Mouse (Mus musculus) spleen, embryonic (tissue): ENCODE results near the gene Enah.

Experiments used
- CTCF ChIA-PET: fragments of 350-600 bp; sonication (Branson Sonifier 250); formaldehyde crosslinking; loops from one replicate; lab custom pipeline; 2022; lab: Charles Lee

Gene Enah

DNA sequence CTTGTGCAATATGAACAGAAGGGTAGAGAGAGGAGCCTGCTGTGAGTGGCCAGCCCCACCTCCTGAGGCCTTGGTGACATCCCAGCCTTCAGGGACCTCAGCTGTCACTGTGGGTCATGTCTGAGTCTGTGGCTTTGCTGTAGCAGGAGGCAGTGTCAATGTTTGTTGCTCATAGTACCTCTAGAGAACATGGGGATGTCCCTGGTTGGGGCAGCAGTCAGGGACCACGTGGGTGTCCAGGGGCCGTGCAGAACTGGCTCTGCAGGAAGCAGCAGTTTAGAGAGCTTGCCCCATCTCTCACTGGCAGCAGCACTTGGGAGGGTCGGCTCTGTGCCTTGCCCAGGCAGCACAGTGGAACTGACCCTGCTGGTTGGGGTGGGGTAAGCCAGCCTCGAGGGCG is 142.7 kb downstream of the Enah start:
- CTCF ChIA-PET = no interaction called here

DNA sequence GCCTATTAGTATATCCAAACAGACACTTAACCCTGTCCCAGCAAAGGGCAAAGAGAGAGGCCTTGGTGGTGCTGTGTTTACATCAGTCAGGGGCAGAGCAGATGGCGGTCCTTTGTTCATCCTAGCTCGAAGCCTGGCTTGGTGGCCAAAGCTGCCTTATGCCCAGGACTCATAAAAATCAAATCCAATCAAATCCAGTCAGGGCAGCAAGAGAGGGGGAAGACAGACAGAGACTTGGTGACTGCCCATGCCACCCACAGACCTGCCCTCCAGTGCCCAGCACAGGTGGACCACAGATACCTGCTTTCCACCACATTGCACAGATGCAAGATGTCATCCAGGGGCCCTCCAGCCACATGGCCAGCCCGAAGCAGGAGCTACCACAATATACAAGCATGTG is 143.1 kb downstream of the Enah start:
- CTCF ChIA-PET = no interaction called here

DNA sequence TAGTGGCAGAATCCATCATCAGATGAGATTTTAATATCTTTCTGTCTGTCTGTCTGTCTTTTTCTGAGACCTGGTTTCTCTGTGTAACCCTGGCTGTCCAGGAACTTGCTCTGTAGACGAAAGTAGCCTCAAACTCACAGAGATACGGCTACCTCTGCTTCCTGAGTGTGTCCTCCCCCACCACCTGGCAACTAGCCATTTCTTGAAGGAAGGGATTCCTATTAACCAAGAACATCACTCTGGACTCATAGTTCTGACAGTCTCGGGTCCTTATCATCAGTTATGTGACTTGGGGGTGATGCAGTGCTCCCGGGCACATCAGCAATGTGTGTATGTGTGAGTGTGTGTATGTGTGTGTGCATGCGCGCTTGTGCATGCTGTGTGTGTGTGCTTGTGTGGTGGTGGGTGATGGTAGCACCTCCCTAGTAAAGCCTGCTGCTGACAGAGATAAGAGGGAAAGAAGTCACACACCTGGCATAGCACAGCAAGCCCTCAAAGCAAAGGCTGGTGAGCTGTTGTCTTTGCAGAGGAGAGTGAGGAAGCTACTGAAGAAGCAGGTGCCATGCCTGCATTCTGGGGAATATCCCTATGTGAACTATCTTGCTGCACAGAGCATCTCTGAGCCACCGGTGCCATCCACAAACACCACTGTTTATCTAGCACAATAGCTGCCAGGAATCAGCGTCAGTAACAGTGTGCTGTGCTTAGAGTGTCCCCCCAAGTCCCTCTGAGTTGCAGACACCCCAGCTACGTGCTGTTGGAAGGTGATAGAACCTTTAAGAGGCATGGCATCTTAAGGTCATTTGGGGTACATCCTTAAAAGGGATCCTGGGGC is 146.5 kb downstream of the Enah start:
- CTCF ChIA-PET = no interaction called here

DNA sequence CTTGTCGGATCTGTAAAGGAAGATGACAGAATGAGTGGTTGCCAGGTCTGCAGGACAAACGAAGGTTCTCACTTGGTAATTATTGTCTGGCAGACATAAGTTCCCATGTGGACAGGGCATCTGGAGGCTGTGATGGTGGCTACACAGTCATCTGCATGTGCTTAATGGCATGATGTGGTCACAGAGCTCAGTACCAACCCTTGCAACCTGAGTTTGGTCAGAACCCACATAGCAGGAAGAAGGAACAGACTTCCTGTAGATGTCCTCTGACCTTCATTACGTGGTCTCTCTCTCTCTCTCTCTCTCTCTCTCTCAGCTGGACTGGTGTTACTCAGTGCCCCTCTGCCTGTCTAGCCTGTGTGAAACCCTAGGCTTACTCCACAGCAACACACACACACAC is 147.2 kb downstream of the Enah start:
- CTCF ChIA-PET = no interaction called here

DNA sequence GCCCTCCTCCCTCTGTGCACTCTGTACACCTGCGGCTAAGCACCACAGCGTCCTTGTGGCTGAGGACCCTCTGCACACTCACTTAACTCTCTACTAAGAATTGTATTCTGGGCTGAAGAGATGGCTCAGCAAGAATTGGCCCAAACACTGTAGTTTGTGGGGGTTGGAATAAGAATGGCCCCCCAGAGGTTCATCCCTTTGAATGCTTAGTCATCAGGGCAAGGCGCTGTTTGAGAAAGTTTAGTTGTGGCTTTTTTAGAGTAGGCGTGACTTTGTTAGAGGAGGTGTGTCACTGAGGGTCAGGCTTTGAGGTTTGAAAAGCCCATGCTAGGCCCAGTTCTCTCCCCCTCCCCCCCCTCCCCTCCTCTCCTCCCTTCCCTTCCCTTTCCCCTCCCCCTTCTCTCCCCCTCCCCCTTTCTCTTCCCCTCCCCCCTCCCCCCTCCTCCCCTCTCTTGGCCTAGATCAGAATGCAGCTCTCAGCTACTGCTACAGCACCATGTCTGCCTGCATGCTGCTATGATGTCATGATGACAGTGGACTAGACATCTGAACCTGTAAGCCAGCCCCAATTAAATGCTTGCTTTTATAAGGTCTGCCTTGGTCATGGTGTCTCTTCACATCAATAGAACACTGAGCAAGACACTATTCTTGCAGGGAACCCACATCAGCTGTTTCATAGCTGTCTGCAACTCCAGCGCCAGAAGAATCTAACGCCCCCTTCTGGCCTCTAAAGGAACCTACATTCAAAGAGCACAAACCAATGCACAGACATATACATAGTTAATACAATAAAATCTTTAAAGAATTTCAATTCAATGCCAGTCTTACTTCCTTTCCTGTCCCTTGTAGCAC is 153.1 kb downstream of the Enah start:
- CTCF ChIA-PET = interaction anchor here (0.5 kb wide), 1 partner anchor 9 kb away, joined by 7 read pairs; no protein-coding TSS in a partner anchor

DNA sequence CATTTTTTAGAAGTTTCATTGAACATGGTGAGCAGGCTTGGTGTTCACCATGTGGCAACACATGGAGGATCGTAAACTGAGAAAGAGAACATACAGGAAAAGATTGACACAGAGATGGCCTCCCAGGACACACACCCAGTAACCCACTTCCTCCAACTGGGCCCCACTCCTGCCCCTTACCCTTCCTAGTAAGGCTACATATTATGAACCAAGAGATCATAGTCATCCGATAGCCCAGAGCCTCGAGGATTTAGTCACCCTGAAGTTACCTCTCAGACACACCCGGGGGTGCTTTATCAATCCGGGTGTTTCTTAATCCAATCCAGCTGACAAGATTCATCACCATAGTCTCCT is 153.9 kb downstream of the Enah start:
- CTCF ChIA-PET = no interaction called here

DNA sequence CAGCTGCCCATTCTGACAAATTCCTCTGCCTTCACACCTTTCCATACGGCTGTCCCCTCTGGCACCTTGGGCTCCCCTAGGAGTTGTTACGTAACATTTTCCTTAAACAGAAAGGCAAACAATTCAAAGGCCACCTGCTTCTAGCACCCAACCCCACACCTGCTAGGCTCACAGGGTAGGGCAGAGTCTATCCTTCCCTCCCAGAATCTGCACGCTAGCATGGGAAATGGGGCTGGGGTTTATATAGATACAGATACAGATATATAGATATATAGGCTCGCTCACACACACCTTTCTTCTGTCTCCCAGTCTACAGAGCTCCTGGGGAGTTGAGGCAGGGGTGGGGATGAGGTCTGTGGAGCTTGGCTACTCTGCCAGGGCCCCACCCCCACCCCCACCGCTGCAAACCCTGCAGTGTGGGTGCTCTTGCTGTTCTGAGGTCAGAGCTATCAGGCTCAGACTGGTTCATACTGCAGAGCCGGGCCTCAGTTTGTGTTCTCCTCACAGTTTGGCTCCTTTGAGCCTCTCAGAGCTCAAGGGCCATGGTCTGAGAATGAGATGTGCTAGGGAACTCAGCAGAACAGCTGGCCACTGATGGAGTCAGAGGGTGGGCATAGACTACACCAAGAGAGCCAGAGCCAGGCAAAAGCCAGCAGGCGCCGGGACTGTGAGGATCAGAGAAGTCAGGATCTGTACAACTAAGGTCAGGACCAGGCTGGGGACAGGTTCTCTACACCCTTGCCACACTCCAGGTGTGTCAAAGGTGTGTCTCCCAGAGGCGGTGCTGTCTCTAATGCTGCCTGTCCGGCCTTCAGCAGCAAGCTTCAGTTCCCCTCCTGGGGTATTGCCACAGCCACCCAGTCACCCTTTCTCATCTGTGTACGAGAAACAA is 154.6 kb downstream of the Enah start:
- CTCF ChIA-PET = no interaction called here

DNA sequence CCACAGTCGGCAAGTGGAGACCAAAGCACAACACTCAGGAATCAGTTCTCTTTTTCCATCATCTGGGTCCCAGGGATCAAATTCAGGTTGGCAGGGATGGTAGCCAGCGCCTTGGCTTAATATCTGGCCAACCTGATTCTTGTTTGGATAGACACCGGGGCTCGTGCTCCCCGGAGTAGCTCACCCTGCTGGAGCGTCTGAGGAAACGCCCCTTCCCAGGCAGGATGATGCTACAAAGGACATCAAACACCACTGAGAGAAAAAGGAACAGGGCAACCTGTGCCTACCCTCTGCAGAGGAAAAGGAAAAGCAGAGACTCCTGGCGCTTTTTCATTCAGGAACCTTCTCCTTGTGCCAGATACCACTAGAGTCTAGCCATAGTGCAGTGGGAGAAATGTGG is 156.4 kb downstream of the Enah start:
- CTCF ChIA-PET = no interaction called here

DNA sequence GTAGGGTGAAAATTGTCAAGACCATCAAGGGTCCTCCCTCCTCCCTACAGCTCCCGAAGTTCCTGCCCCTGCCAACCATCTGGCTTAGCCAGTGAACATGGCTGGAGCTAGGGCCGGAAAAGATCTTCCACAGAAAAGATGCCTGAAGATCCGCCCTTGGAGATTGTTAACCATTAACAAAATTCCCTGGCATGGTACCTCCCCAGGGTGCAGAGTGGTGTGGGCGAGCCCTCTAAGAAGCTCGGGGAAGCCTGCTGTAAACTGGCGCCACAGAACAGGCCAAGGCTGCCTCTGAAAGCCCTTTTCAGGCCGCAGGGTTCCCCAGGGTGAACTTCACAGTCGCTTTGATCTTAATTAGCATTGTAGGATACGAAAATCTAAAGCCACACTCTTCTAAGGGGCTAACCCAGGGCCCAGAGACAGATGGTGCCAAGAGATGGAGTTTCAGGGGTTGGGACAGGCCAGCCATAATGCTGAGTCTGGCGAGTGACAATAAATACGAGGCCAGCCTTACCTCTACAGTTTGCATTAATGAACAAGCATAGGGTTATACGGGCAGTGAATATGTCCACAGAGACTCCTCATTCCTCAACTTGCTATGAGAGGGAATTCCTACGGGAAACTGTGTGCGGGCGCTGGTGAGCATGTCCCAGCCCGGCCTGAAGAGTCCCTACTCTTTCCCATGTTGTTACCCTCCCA is 157.0 kb downstream of the Enah start:
- CTCF ChIA-PET = no interaction called here

DNA sequence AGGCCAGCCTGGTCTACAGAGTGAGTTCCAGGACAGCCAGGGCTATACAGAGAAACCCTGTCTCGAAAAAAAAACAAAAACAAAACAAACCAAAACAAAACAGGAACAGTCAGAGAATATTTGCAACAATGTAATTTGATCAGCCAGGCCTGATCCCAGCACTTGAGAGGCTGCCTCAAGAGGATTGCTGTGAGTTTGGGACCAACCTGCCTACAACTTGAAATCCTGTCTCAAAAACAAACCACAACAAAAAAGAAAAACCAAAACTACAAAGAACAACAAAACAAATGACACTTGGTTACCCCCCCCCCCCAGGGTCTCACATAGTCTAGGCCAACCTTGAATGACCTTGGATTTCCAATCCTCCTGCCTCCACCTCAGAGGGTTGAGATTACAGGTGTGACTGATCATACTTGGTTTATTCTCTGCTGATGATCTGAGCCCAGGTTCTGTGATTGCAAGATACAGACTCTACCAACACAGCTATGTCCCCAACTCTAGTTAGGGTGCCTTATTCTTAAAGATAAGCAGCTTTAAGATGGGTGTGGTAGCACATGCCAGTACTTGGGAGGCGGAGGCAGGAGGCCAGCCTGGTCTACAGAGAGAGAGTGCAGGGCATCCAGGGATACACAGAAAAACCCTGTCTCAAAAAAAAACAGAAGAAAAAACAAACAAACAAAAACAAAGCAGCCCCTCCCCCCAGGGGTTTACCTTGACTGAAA is 158.4 kb downstream of the Enah start:
- CTCF ChIA-PET = interaction anchor here (0.7 kb wide), 1 partner anchor 17 kb away, joined by 4 read pairs; no protein-coding TSS in a partner anchor

DNA sequence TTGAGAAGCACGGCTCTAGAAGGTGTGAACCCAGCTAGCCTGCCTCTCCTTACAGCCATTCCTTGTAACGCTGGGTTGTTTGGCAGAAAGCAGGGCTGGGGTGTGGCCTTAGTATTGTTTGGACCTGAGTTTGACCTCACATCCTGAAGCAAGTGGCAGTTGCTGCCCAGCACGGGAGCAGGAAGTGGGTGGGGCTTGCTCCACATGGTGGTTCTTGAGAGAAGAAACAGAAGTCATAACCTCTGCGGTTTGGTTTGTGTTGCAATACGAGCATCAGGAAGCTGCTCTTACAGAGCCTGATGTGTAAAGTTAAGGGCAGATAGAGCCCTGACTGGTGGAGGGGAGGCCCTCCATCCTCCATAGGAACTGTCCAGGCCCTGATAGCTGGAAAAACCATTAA is 159.1 kb downstream of the Enah start:
- CTCF ChIA-PET = no interaction called here

DNA sequence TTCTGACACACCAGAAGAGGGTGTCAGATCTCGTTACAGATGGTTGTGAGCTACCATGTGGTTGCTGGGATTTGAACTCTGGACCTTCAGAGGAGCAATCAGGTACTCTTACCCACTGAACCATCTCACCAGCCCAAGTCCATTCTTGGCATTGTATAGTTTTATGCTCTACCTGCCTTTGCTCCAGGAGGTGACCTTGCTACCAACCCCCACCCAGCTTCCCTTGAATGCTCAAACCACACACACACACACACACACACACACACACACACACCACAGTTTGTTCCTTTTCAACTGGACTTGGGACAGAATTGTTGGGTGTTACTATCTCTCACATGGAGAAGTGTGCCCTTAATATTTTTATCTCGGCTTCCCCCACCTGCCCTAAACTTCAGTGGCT is 163.5 kb downstream of the Enah start:
- CTCF ChIA-PET = interaction anchor here (0.6 kb wide), 1 partner anchor 13 kb away, joined by 3 read pairs; no protein-coding TSS in a partner anchor

DNA sequence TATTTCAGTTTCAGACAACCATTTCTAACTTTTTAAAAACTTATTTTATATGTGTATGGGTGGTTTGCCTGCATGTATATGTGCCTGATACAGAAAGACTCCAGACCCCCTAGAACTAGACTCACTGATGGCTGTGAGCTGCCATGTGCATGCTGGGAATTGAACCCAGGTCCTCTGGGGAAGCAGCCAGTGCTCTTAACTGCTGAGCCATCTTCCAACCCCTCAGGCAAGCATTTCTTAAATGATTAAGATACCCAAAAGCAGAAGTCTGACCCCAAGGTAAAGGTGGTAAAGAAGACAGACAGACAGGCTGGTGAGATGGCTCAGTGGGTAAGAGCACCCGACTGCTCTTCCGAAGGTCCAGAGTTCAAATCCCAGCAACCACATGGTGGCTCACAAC is 165.0 kb downstream of the Enah start:
- CTCF ChIA-PET = no interaction called here

DNA sequence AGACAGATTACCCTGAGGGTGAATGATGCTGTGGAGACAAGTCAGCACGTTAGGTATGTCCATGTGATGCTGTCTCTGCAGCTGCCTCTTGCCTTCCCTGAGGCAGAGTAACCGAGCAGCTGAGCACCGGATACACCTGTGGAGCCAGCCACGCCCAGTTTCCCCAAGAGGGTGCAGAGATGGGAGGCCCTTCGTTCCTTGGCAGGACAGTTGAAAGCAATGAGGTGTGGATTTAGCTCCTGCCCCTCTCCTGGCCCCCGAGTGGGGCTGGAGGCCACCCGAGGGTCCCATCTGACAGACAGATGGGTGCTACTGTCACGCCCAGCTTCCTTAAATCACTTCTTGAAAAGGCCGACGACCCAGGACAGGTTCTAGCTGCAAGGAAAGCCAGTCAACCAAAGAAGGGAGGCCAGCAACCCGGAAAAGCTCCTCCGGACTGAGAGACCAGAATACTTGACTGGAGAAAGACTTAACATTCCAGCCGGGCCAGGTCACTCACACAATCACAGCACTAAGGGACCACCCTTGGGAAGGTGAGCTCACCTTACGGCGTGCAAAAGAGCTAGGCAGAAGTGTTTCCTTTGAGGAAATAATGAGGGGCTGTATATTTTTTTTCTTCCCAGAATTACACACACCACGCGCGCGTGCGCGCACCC is 166.6 kb downstream of the Enah start:
- CTCF ChIA-PET = interaction anchor here (0.6 to 0.7 kb wide), 2 partner anchors 28 to 114 kb away, joined by 3 read pairs; no protein-coding TSS in a partner anchor

DNA sequence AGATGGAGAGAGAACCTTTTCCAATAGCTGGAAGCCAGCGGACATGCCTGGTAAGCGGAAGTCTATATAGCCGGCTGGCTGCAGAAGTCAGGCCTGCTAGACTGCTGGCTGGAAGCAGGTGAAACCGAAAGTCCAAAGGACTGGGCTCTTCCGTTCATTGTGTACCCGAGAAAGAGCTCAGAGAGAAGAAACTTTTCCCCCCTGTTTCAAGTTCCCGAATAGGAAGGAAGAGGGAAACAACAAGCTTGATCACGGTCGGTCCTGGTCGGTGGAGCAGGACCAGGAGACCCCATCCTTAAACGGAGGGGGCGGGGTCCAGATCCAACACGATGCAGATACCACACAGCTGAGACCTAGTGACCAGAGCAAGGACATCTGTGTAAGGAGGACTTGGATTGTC is 167.3 kb downstream of the Enah start:
- CTCF ChIA-PET = interaction anchor here (0.6 kb wide), 2 partner anchors 24 to 27 kb away, joined by 3 to 5 read pairs; no protein-coding TSS in a partner anchor

DNA sequence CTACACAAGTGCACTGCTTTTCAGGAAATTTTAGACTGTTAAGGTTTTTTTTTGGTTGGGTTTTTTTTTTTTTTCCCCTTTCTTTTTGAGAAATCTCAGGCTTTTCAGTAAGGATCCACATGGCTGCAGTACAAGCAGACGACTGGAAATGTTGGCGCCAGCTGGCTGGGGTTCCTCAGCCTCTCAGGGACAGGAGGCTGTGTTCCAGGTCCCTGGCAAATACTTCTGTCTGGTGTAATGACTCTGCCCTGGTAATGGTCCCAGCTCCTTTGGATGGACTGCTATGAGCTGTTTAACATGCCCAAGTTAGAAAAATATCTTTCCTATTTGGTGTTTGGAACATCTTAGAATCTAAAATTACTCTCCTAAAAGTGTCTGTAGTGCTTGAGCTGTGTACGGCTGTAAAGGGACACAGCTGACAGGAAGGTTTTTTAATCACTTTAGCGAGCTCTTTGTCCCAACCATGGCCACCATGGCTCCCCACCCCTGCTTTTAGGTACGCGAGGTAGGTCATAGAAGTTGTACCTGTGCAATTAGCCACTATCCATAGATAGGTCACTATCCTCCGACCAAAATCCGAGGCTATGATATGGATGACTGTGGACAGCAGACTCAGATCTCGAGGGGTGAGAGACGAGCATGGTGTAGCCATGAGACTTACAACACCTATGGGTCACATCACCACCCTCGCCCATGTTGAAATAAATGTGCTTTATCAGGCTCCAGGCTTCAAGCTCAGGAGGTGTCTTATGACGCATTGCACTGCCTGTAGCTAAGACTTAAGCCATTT is 168.1 kb downstream of the Enah start:
- CTCF ChIA-PET = interaction anchor here (0.5 kb wide), 1 partner anchor 488 kb away, joined by 3 read pairs; no protein-coding TSS in a partner anchor

DNA sequence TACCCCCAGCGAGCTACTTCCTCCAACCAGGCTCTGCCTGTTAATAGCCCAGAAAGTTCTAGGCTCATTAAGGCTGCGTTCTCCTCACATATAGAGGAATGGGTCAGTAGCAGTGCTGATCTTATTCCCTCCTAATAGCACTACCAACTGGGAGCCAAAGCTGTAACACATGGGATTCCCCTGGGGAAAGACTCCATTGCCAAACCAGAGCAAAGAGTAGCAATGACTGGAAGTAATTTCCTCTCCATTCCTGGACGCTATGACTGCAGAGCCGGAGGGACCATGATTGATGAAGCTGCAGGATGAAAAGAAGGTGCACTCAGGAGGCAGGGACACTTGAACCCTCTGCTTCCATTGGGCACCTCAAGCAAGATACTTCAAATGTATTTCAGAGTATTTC is 169.3 kb downstream of the Enah start:
- CTCF ChIA-PET = interaction anchor here (0.6 to 1.1 kb wide), 2 partner anchors 31 to 32 kb away, joined by 3 read pairs; no protein-coding TSS in a partner anchor

DNA sequence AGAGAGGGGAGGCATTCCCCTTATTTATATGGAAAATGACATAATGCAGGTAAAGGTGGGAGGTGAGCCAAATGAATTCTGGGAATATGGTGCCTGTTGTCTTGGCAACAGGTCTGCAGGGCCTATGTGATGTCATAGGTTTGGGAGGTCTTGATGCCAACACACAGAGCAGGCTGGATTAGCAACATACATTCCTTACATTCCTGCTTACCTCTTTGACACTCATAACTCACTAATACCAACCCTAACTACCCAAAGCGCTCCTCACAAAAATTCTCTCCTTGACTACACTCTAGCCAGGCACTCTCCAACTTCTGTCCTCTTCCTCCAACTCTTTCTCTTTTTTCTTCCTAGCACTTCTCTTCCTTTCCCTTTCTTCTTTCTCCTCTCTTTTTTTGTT is 171.6 kb downstream of the Enah start:
- CTCF ChIA-PET = interaction anchor here (0.6 kb wide), 1 partner anchor 10 kb away, joined by 3 read pairs; no protein-coding TSS in a partner anchor
